Mouse (Mus musculus): ENCODE measurements around the gene Hmg20a. TPM values are rescaled to one million over a fixed set of nuclear protein-coding genes. Genes with fewer than 3 reads are reported as not detected.

The Hmg20a gene
- total RNA-seq, 2 experiments from 2014 or later, result 62.8 to 64.4 TPM

DNA sequence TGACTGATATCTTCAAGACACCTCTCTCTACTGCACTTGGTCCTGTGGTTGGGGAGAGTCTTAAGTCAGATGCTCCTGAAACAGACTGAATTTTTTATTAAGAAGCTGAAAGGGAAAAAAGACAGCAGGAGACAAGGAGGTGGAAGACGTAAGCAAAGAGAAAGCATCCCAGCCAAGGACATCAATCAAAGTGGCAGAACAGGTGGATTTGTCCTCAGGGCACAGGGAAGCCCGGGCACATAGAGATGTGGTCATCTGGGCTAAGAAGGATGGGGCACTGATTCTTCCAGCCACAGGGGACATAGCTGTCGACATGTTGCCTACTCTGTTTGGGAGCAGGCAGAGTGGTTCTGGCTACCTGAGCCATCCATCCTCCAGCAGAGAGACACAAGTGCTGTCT is 97.8 kb downstream of the Hmg20a start:
- DNase-seq (ENCODE audit: low spot score in 2 of 2), result no peak

DNA sequence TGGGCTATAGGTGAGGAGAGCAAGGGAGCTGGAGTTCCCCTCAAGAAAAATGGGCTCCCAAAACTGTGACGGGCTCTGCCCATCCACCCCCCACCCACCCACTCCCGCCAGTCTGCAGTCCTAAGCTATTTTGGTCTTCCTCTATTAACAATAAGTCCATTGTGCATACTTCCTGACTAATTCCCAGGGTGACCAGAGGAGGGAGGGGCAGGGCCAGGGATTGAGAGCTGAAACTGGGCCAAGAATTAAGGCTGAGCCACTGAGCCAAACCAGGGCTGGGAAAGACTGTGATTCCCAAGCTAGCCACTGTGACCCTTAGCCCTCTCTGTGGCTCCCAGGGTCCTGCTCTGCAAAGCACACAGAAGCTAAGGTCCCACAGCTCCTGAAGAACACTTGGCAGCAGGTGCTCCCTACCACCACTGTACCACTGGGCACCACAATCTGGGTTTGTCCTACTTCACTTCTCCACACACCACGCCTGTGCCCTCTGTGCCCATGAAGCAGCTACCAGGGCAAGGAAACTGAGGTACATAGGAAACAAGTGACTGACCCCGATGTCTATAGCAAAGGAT is 98.4 kb downstream of the Hmg20a start:
- no peak for DNase-seq (ENCODE audit: low spot score in 2 of 2)

DNA sequence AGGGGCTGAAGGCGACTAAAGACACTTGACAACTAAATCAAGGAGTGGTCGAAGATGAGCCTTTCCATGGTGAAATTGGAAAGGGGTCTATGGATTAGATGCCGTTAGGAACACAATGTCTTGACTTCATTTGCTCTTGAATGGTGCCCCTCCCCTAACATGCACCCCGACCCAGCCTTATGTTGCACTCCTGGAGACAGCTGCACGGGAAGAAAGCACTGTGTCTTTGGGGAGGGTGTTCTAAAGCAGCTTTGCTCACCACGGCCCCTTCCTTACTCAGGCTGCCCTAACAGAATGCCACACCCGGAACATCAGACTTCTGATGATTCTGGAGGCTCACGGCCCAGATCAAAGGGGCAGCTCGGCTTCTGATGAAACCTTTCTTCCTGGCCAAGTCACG is 103.9 kb downstream of the Hmg20a start:
- DNase-seq (ENCODE audit: low spot score in 2 of 2), result no peak

- DNase-seq (ENCODE audit: low spot score in 2 of 2), result no peak
Observed at GRCm38 (mm10) chr9:56527951-56528350, 109.5 kb downstream of the Hmg20a start.

- no peak for DNase-seq (ENCODE audit: low spot score in 2 of 2)
Observed at GRCm38 (mm10) chr9:56531991-56532390, 113.6 kb downstream of the Hmg20a start.

DNA sequence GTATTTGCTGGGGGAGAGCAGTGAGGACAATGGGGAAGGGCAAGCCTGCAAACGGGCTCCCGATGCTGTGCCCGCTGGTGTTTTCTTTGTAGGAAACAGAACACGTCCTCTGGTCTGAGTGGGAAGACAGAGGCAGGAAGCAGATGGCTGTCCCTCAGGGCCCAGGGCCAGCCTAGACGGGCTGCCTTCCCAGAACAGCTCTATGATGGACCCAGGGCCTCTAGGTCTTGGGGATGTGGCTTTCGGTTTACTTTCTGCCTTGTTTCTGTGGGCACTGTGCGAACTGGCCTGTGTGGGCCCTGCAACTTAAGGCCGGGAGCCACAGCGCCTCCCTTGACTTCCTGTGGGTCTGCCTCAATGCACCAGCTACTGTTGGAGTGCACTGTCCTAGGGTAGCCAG is 115.5 kb downstream of the Hmg20a start:
- DNase-seq (ENCODE audit: low spot score in 2 of 2), result no peak

DNA sequence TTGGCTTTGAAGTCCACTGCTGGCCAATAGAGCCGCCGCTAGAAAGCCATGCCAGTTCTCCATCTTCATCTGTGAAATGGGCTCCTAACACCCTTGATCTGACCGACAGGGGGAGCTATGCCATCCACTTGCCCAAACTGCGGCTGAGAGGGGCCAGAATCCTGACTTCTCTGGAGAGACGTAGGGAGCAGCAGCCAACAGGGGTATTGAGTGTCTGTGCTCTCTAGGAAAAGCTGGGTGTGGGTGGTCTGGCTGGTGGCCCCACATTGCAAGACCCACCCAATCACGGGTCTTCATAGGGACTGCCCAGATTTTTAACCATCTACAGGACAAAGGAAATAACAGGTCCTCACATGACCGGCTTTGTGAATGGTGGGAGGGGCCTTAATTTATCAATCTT is 116.3 kb downstream of the Hmg20a start:
- no peak for DNase-seq (ENCODE audit: low spot score in 2 of 2)

- DNase-seq (ENCODE audit: low spot score in 2 of 2), result no peak
Observed at GRCm38 (mm10) chr9:56535361-56535760, 117.0 kb downstream of the Hmg20a start.

- DNase-seq (ENCODE audit: low spot score in 2 of 2), result no peak
Observed at GRCm38 (mm10) chr9:56540051-56540450, 121.6 kb downstream of the Hmg20a start.

GRCm38 (mm10) chr9:56544687-56545475 is 126.5 kb downstream of the Hmg20a start:
- no peak for DNase-seq (ENCODE audit: low spot score in 2 of 2)

Other genes with a start within 250 kb of the Hmg20a start
- 10 to 100 TPM; 47.4 to 50.1 TPM for gene Peak1, start 542 bp upstream of the Hmg20a start, total RNA-seq (2021)